Mouse (Mus musculus): ENCODE results near the gene Pmvk.

Pmvk gene

DNA sequence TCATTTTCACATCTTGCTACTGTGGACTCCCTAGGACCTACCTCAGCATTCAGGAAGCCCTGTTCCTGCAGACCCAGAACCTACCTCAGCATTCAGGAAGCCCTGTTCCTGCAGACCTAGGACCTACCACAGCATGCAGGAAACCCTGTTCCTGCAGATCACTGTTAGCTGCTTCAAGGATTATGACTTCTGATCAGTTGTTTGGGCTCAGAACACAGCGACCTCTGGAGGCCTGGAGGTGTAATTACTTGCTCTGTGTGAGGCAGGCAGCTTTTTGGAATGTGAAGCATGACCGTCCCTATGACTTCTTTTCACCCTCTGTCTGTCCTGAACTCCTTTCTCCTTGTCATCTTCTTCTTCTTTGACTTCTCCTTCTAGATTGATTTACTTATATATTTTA lies 27.1 kb downstream of the Pmvk start:
- DNase-seq (ENCODE audit: low spot score in 2 of 2): no peak

- no peak for DNase-seq (ENCODE audit: low spot score in 2 of 2)
These were observed 27.9 kb downstream of the Pmvk start for GRCm38 (mm10) chr3:89482249-89482648.

GRCm38 (mm10) chr3:89484766-89485524 lies 30.6 kb downstream of the Pmvk start:
- DNase-seq (ENCODE audit: low spot score in 2 of 2): peak; percentile 50 to 53

DNA sequence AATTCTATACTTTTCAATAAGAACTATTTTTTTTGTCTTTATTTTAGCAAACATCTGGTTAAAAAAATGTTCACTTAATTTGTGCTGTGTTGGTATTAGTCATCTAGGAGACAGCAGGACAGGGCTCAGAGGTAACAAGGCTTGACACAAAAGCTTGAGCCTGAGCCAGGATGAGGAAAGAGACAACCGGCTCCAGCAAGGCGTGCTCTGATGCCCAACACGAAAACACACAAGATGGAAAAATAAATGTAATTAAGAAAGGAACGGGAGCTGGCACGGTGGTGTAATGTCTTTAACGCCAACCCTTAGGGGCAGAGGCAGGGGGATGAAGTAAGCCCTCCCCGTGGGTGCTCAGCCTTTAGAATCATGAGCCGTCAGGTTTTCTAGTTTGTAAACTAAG lies 31.8 kb downstream of the Pmvk start:
- no peak for DNase-seq (ENCODE audit: low spot score in 2 of 2)

- no peak for DNase-seq (ENCODE audit: low spot score in 2 of 2)
These were observed 32.8 kb downstream of the Pmvk start for GRCm38 (mm10) chr3:89486916-89487702.

- DNase-seq (ENCODE audit: low spot score in 2 of 2): no peak
These were observed 36.4 kb downstream of the Pmvk start for GRCm38 (mm10) chr3:89490790-89491189.

DNA sequence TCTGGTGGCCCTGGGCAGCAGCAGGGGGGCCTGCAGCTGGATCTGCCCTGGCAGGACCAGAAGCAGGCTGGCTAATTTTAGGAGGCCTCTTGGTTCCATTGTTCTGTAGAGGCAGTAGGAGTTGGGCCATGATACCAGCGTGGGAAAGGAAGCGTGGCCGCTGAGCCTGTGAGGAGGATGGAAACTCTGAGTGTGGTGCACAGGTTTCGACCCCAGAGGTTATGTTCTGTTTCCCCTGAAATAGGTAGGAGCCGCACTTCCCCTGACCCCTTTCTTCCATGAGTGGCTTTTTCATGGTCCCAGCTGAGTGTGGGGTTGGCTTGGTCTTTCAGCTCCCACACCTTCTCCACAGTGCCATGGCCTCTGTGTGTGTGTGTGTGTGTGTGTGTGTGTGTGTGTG lies 37.2 kb downstream of the Pmvk start:
- no peak for DNase-seq (ENCODE audit: low spot score in 2 of 2)

- no peak for DNase-seq (ENCODE audit: low spot score in 2 of 2)
These were observed 38.4 kb downstream of the Pmvk start for GRCm38 (mm10) chr3:89492701-89493151.

DNA sequence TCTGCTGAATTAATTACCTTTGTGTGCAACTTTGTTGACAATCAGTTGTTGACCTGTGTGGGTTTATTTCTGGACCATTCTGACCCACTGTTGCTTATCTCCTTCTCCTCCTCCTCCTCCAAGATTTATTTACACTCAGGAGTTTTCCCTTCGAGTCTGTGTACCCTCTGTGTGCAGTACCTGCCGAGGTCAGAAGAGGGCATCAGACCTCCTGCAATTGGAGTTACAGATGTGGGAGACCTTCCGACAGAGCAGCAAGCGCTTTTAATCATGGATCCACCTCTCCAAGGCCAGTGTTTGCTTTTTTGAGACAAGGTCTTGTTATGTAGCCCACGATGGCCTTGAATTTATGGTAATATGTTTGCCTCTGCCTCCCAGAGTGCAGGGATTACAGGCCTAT lies 40.3 kb downstream of the Pmvk start:
- DNase-seq (ENCODE audit: low spot score in 2 of 2): no peak

DNA sequence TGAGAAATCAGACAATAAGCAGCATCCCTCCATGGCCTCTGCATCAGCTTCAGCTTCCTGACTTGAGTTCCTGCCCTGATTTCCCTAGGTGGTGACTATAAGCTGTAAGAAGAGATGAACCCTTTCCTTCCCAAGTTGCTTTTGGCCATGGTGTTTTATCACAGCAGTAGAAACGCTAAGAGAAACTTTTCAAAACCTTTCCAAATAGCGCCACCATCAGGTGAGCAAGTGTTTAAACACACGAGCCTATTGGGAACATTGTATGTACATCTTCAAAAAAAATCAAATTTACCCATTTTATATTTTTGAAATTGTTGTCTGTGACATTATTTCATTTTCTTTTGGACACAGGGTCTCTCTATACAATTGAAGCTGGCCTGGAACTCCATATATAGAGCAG lies 42.0 kb downstream of the Pmvk start:
- DNase-seq (ENCODE audit: low spot score in 2 of 2): no peak

GRCm38 (mm10) chr3:89499696-89500095 lies 45.4 kb downstream of the Pmvk start:
- DNase-seq (ENCODE audit: low spot score in 2 of 2): no peak

DNA sequence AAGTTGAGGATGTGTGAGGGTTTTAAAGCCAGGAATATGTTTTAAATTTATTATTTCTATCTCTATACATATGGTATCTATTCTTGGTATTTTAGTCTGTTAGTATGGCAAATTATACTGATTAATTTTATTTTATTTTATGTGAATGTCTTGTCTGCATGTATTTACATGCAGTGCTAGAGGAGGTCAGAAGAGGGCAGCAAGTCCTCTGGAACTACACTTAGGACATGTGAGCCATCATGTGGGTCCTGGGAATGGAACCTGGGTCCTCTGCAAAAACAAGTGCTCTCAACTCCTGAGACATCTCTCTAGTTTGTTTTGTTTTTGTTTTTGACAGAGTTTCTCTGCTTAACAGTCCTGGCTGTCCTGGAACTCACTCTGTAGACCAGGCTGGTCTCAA lies 47.1 kb downstream of the Pmvk start:
- no peak for DNase-seq (ENCODE audit: low spot score in 2 of 2)

DNA sequence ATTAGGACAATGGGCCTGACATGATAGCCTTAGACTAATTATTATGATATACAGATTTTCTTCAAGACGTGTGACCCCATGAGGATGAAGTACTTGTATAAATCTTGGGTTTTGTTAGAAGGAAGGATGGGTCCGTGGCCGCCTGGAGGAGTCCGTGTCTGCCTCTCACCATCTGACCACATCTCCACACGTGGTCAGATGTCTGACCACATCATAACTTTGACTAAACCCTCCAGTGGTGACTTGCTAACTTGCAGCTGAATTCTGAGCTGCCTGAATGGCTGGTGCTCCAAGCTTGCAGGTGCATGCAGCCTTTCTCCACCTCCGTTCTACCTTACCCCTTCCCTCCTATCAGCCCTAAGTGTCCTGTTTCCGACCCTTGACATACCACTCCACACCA lies 48.2 kb downstream of the Pmvk start:
- no peak for DNase-seq (ENCODE audit: low spot score in 2 of 2)

DNA sequence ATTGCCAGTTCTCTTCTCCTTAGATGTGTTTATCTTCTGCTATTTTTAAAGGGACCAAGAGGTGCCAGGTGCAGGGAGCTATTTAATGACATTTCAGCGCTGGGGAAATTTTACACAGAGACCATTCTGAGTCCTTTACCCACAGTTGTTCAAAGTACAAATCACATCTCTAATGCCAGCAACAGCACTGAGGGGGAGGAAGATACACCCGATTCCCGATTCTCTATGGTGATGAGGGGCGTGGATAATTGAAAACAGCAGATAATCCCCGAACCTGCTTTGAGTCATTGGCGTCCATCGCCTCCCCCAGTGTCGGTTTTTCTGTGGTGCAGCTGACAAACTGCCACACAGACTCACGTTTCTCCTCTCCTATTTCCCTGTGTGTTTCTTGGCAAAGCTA lies 53.7 kb downstream of the Pmvk start:
- DNase-seq (ENCODE audit: low spot score in 2 of 2): no peak

GRCm38 (mm10) chr3:89510979-89511378 lies 56.6 kb downstream of the Pmvk start:
- peak; percentile 41 to 51 for DNase-seq (ENCODE audit: low spot score in 2 of 2)

DNA sequence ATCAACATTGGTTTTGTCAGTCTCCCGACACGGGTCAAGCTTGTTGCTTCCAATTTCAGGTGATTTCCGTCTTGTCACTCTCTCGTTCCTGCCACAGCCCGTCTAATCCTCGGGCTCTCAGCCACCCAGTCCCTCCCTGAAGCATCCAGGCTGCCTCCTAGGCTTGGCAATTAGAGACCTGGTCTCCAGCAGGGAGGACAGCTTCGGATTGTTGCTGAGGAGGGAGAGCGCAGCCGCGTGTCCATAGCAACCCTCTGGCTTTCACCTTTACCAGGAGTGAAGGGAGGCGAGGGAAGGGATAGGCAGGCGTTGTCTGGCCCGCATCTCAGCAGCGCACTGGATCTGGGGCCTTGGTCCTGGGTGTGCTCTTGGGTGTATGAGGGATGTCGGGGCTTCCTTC lies 57.1 kb downstream of the Pmvk start:
- DNase-seq (ENCODE audit: low spot score in 2 of 2): no peak

DNA sequence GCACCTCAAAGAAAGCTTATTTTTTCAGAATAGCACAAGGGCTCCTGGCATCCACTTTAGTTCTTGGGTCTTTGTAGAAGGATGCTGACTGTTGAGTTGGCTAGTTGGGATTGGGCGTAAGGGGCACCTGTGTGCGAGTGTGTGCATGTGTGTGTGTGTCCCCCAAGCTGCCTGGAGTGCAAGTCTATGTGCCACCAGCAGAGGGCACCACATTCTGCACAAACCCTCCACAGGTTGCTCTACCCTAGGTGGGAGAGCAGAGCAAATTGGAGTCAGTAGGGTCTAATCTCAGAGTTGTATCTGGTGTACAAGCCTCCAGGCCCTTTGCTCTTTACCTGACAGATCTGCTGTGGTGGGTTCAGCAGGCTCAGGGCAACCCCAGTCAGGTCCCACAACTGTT lies 57.9 kb downstream of the Pmvk start:
- no peak for DNase-seq (ENCODE audit: low spot score in 2 of 2)

DNA sequence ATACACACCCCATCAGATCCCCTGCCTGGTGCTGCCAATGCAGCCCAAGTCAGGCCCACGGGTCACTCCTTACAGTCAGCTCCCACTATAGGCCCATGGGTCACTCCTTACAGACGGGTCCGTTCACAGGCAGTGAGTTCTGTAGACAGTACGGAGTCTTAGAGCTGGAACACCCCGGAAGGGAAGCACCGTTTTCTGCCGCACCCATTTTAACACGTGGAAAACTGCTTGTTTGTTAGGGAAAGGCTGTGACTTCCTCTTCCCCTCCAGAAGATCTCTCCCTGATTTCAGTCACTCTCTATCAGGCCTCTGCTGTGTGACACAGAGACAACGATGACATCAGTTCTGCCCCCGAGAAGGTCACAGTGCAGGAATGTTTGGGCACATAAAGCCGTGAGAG lies 61.1 kb downstream of the Pmvk start:
- no peak for DNase-seq (ENCODE audit: low spot score in 2 of 2)

GRCm38 (mm10) chr3:89516321-89516720 lies 62.0 kb downstream of the Pmvk start:
- no peak for DNase-seq (ENCODE audit: low spot score in 2 of 2)

Data from frontal cortex, postnatal 25 days (tissue).